Mouse (Mus musculus): Measurements from ENCODE around the gene Plekha5. TPM values are rescaled to one million over a fixed set of nuclear protein-coding genes. Genes with fewer than 3 reads are reported as not detected.
A peak's percentile ranks its signal among the peaks of the same experiment; 100 is the strongest.
"Not testable (repeated sequence)": the region's sequence is repeated elsewhere in the genome, so short reads cannot be mapped to it uniquely, and the experiment has no call there.

The Plekha5 gene
- polyA plus RNA-seq, 1 experiment from 2014 or later: 42.1 TPM

GRCm38 (mm10) chr6:140481701-140482460 lies 58.0 kb downstream of the Plekha5 start:
- Histone ChIP-seq H3K36me3 (replicated peaks) (no peaks in the 10 kb centered on the region), H3K27me3 (replicated peaks) (no peaks in the 10 kb centered on the region), H3K4me2 (no peak overlapping the region), H3K4me1 (peaks cover 44% of the 10 kb centered on the region), H3K9ac (no peak overlapping the region), H3K9me3 (no peaks in the 10 kb centered on the region), H3K4me3 (no peak overlapping the region), H3K27ac (no peak overlapping the region)
- 69% methylated on average over 7 of the region's 7 CpGs for WGBS
- no peak for ATAC-seq (replicated peaks)

- Histone ChIP-seq H3K27me3 (replicated peaks) (no peaks in the 10 kb centered on the region), H3K4me3 (no peak overlapping the region), H3K9ac (no peak overlapping the region), H3K4me2 (no peak overlapping the region), H3K27ac (0 out of 2 replicates have a peak overlapping the region, but pooled peaks have one; percentile 31), H3K4me1 (peaks cover 26% of the 10 kb centered on the region), H3K9me3 (no peaks in the 10 kb centered on the region), H3K36me3 (replicated peaks) (no peaks in the 10 kb centered on the region)
- ATAC-seq (replicated peaks): 0 out of 2 replicates have a peak, but pooled peaks have one; percentile 24
- 80% methylated on average over 9 of the region's 9 CpGs for WGBS
These were observed 60.3 kb downstream of the Plekha5 start for GRCm38 (mm10) chr6:140484170-140484569.

- ATAC-seq (replicated peaks): no peak
- no peaks in the 10 kb centered on the region for H3K27me3 ChIP-seq (replicated peaks)
- H3K4me1 ChIP-seq: peaks cover 24% of the 10 kb centered on the region
- H3K4me3 ChIP-seq: no peak overlapping the region
- no peak overlapping the region for H3K4me2 ChIP-seq
- no peaks in the 10 kb centered on the region for H3K36me3 ChIP-seq (replicated peaks)
- WGBS: 85% methylated on average over 6 of the region's 6 CpGs
- no peaks in the 10 kb centered on the region for H3K9me3 ChIP-seq
- H3K27ac ChIP-seq: no peak overlapping the region
- no peak overlapping the region for H3K9ac ChIP-seq
These were observed 61.8 kb downstream of the Plekha5 start for GRCm38 (mm10) chr6:140485636-140486035.

- Histone ChIP-seq H3K9me3 (no peaks in the 10 kb centered on the region), H3K4me2 (no peak overlapping the region), H3K9ac (no peak overlapping the region), H3K27ac (no peak overlapping the region), H3K27me3 (replicated peaks) (no peaks in the 10 kb centered on the region), H3K36me3 (replicated peaks) (no peaks in the 10 kb centered on the region), H3K4me1 (peaks cover 31% of the 10 kb centered on the region), H3K4me3 (no peak overlapping the region)
- 91% methylated on average over 5 of the region's 5 CpGs for WGBS
- no peak for ATAC-seq (replicated peaks)
These were observed 62.8 kb downstream of the Plekha5 start for GRCm38 (mm10) chr6:140486685-140487084.

DNA sequence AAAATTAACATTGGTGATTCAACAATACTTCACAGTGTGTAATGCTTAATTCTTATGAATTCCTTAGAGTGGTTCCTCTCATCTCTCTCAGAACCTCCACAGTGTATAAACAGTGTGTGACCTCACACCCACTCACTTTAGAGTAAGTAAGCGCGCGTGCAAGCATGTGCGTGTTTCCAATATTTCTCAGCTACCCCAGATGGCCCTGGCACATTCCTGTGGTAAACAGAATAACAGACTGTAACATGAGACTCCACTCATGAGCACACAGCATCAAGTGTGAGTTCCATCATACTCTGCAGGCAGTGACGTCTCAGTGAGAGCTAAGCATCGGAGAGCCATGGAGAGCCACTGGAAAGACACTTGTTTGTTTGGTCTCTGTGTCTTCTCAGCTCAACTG lies 63.6 kb downstream of the Plekha5 start:
- Histone ChIP-seq H3K4me1 (peaks cover 31% of the 10 kb centered on the region), H3K9ac (no peak overlapping the region), H3K36me3 (replicated peaks) (no peaks in the 10 kb centered on the region), H3K9me3 (no peaks in the 10 kb centered on the region), H3K4me3 (no peak overlapping the region), H3K27me3 (replicated peaks) (no peaks in the 10 kb centered on the region), H3K4me2 (no peak overlapping the region), H3K27ac (no peak overlapping the region)
- 89% methylated on average over 6 of the region's 6 CpGs for WGBS
- ATAC-seq (replicated peaks): no peak

- Histone ChIP-seq H3K4me1 (peaks cover 27% of the 10 kb centered on the region), H3K36me3 (replicated peaks) (no peaks in the 10 kb centered on the region), H3K9ac (no peak overlapping the region), H3K4me2 (no peak overlapping the region), H3K9me3 (no peaks in the 10 kb centered on the region), H3K27me3 (replicated peaks) (no peaks in the 10 kb centered on the region), H3K4me3 (no peak overlapping the region), H3K27ac (no peak overlapping the region)
- ATAC-seq (replicated peaks): no peak
- 87% methylated on average over 3 of the region's 3 CpGs for WGBS
These were observed 64.8 kb downstream of the Plekha5 start for GRCm38 (mm10) chr6:140488673-140489072.

GRCm38 (mm10) chr6:140489570-140489969 lies 65.7 kb downstream of the Plekha5 start:
- H3K27ac ChIP-seq: no peak overlapping the region
- H3K4me3 ChIP-seq: no peak overlapping the region
- no peaks in the 10 kb centered on the region for H3K27me3 ChIP-seq (replicated peaks)
- no peaks in the 10 kb centered on the region for H3K36me3 ChIP-seq (replicated peaks)
- peaks cover 18% of the 10 kb centered on the region for H3K4me1 ChIP-seq
- no peaks in the 10 kb centered on the region for H3K9me3 ChIP-seq
- no peak for ATAC-seq (replicated peaks)
- no peak overlapping the region for H3K4me2 ChIP-seq
- H3K9ac ChIP-seq: no peak overlapping the region

DNA sequence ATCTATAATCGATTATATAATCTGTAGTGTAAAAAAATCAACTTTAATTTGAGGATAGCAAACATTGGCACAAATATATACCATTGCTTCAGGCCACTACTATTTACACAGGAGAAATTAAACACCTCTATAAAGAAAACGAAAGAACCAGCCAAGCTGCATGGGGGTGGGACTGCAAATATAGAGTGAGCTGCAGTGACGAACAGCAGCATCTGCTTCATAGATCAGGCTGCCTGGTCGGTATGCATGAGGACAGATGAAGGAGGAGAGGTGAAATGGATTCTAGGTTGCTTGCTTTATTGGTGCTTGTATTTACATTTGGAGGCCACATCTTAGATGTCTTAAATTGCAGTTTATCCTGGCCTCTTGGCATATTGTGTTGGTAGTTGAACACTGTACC lies 66.4 kb downstream of the Plekha5 start:
- Histone ChIP-seq H3K9me3 (no peaks in the 10 kb centered on the region), H3K27me3 (replicated peaks) (no peaks in the 10 kb centered on the region), H3K4me2 (no peak overlapping the region), H3K9ac (no peak overlapping the region), H3K4me3 (no peak overlapping the region), H3K36me3 (replicated peaks) (no peaks in the 10 kb centered on the region), H3K4me1 (peaks cover 18% of the 10 kb centered on the region), H3K27ac (peak overlapping the region; percentile 3; the same call in 1 of the 2 replicates)
- ATAC-seq (replicated peaks): peak; percentile 27; the same call in 1 of the 2 replicates
- 79% methylated on average over 4 of the region's 4 CpGs for WGBS

DNA sequence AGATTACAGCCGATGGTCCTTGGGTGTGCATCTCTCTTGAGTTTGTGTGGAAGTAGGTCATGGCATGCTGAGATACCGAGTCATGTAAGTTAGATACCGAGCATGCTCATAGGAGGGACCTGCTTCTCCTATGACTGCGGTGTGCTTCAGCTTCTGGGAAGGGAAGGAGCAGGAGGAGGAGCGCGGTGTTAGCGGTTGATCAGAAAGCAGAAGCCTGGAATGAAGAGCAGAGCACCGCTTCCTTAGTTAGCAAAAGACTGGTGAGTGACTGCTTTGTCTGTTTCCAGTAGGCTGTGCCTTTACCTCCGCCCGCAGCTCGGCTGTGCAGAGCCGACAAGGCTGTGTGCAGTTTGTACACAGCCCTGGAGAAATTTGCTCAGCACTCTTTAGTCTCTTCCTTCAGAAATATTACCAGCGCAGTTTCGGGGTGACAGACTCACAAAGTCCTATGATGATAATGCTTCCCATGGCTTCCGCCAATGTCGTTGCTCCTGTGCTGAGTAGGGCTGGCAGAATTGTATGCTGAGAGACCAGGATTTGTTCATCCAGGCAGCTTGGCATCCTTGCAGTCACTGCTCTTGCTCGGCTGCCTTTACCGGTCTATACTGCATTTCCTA lies 67.2 kb downstream of the Plekha5 start:
- Histone ChIP-seq H3K4me2 (peak overlapping the region; percentile 11), H3K9ac (no peak overlapping the region), H3K4me1 (peaks cover 18% of the 10 kb centered on the region), H3K36me3 (replicated peaks) (no peaks in the 10 kb centered on the region), H3K27me3 (replicated peaks) (no peaks in the 10 kb centered on the region), H3K9me3 (no peaks in the 10 kb centered on the region), H3K4me3 (peak overlapping the region; percentile 3; the same call in 1 of the 2 replicates), H3K27ac (peak overlapping the region; percentile 3)
- peak; percentile 65 for ATAC-seq (replicated peaks)
- WGBS: 68% methylated on average over 18 of the region's 18 CpGs

DNA sequence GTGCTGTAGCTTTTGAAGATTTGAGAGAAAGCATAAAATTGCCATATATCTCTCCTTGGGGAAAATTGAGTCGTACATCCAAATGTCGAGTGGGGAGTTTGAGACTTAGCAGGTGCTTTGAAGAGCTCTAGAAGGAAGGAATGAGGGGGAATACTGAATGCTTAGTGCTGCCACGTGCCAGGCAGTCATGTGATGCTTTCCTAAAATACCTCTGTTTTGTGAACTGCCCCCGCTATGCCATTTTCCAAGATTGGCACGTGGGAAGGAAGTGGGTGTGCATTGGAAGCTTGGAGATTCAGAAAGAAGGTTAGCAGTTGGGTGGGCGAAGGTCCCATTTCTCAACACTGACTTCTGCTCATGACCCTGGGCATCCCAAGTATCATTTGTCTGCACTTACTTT lies 68.2 kb downstream of the Plekha5 start:
- no peak overlapping the region for H3K4me3 ChIP-seq
- no peak for ATAC-seq (replicated peaks)
- 71% methylated on average over 6 of the region's 6 CpGs for WGBS

GRCm38 (mm10) chr6:140498074-140498473 lies 74.2 kb downstream of the Plekha5 start:
- no peak for ATAC-seq (replicated peaks)
- WGBS: 84% methylated on average over 3 of the region's 3 CpGs
- no peaks in the 10 kb centered on the region for H3K27me3 ChIP-seq (replicated peaks)
- H3K4me3 ChIP-seq: no peak overlapping the region
- H3K9ac ChIP-seq: no peak overlapping the region
- H3K9me3 ChIP-seq: no peaks in the 10 kb centered on the region
- H3K27ac ChIP-seq: no peak overlapping the region
- H3K36me3 ChIP-seq (replicated peaks): no peaks in the 10 kb centered on the region
- no peaks in the 10 kb centered on the region for H3K4me1 ChIP-seq
- H3K4me2 ChIP-seq: no peak overlapping the region

More for the DNA sequence above, 68.2 kb downstream of the Plekha5 start:
- Histone ChIP-seq H3K27me3 (replicated peaks) (no peaks in the 10 kb centered on the region), H3K36me3 (replicated peaks) (no peaks in the 10 kb centered on the region), H3K9me3 (no peaks in the 10 kb centered on the region), H3K4me2 (no peak overlapping the region), H3K27ac (no peak overlapping the region), H3K4me1 (peaks cover 18% of the 10 kb centered on the region), H3K9ac (no peak overlapping the region)

DNA sequence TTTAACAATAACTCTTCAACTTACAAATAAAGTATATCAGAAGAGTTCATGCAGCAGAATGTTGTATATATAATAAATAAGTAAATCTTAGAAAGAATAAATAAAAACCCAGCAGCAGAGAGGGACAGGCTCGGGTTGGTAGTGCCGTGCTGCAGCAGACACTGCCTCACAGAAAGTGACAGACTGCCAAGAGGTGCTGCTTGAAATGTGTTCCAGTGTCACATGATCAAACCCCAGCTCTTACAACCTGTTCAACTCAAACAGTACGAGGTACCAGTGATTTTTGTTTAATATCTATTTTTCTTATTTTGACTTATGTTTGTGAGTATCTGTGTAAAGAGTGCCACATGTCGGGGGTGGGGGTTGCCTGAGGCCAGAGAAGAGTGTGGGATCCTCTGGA lies 75.1 kb downstream of the Plekha5 start:
- 86% methylated on average over 4 of the region's 4 CpGs for WGBS
- Histone ChIP-seq H3K4me2 (no peak overlapping the region), H3K9me3 (no peaks in the 10 kb centered on the region), H3K4me1 (no peaks in the 10 kb centered on the region), H3K9ac (no peak overlapping the region), H3K4me3 (no peak overlapping the region), H3K36me3 (replicated peaks) (no peaks in the 10 kb centered on the region), H3K27me3 (replicated peaks) (no peaks in the 10 kb centered on the region), H3K27ac (no peak overlapping the region)
- no peak for ATAC-seq (replicated peaks)

GRCm38 (mm10) chr6:140500829-140501228 lies 77.0 kb downstream of the Plekha5 start:
- H3K4me3 ChIP-seq; H3K36me3 ChIP-seq (replicated peaks); H3K9ac ChIP-seq; H3K27me3 ChIP-seq (replicated peaks); H3K4me2 ChIP-seq; H3K27ac ChIP-seq; H3K4me1 ChIP-seq; H3K9me3 ChIP-seq; ATAC-seq (replicated peaks): not testable (repeated sequence)
- WGBS: 73% methylated on average over 1 of the region's 1 CpGs

Data from midbrain, embryonic 15.5 days (tissue).